Mouse (Mus musculus): ENCODE data around the gene Hcn1. TPM values are rescaled to one million over a fixed set of nuclear protein-coding genes. Genes with fewer than 3 reads are reported as not detected.

The Hcn1 gene
- polyA plus RNA-seq (2011; ENCODE audit: insufficient read depth, insufficient read length, low read depth, missing spikeins): 0.15 and 0.20 TPM in 2 replicates

GRCm38 (mm10) chr13:117602181-117602580 is at the start of gene Hcn1:
Gene Hcn1, plus strand, starts transcription at chr13:117602320.
- peak within 1 kb of the TSS; percentile 87 for H3K9ac ChIP-seq (ENCODE audit: low read depth, poor library complexity, severe bottlenecking)

GRCm38 (mm10) chr13:117567251-117567650 is 34.9 kb upstream of the Hcn1 start:
- no peak overlapping the region for H3K27ac ChIP-seq (ENCODE audit: insufficient read depth, low read length)
- TF ChIP-seq CTCF (IDR thresholded peaks at IDR 0.05; ENCODE audit: low read depth, low read length) (no peak), POLR2A (IDR thresholded peaks at IDR 0.05; ENCODE audit: insufficient read depth, low read length) (no peak), EP300 (IDR thresholded peaks at IDR 0.05; ENCODE audit: insufficient read depth, low read depth, low read length) (no peak)

More at GRCm38 (mm10) chr13:117602181-117602580, at the start of gene Hcn1:
- Histone ChIP-seq H3K27ac (ENCODE audit: insufficient read depth, low read length) (no peak within 1 kb of the TSS), H3K4me1 (ENCODE audit: control insufficient read depth, insufficient read depth, low read length) (no peaks in the 10 kb centered on the region), H3K9me3 (replicated peaks; ENCODE audit: control insufficient read depth, insufficient read depth, low read length, poor library complexity, severe bottlenecking) (peaks cover 9% of the 10 kb centered on the region; the same call in 1 of the 2 replicates), H3K4me3 (ENCODE audit: low read depth, low read length) (peak within 1 kb of the TSS; percentile 62), H3K27me3 (ENCODE audit: control insufficient read depth, insufficient read depth, low read length, poor library complexity, severe bottlenecking) (0 out of 2 replicates have a peak, but pooled peaks cover 2% of the 10 kb centered on the region), H3K36me3 (ENCODE audit: control insufficient read depth, insufficient read depth, low read length, poor library complexity, severe bottlenecking) (no peaks in the 10 kb centered on the region)
- TF ChIP-seq CTCF (IDR thresholded peaks at IDR 0.05; ENCODE audit: low read depth, low read length) (peak; percentile 40), EP300 (IDR thresholded peaks at IDR 0.05; ENCODE audit: insufficient read depth, low read depth, low read length) (no peak)

GRCm38 (mm10) chr13:117571747-117572146 is 30.4 kb upstream of the Hcn1 start:
- Histone ChIP-seq H3K4me3 (ENCODE audit: low read depth, low read length) (no peak overlapping the region), H3K9ac (ENCODE audit: low read depth, poor library complexity, severe bottlenecking) (no peak overlapping the region), H3K27ac (ENCODE audit: insufficient read depth, low read length) (no peak overlapping the region), H3K9me3 (replicated peaks; ENCODE audit: control insufficient read depth, insufficient read depth, low read length, poor library complexity, severe bottlenecking) (no peaks in the 10 kb centered on the region), H3K4me1 (ENCODE audit: control insufficient read depth, insufficient read depth, low read length) (no peaks in the 10 kb centered on the region), H3K36me3 (ENCODE audit: control insufficient read depth, insufficient read depth, low read length, poor library complexity, severe bottlenecking) (no peaks in the 10 kb centered on the region), H3K27me3 (ENCODE audit: control insufficient read depth, insufficient read depth, low read length, poor library complexity, severe bottlenecking) (no peaks in the 10 kb centered on the region)
- TF ChIP-seq CTCF (IDR thresholded peaks at IDR 0.05; ENCODE audit: low read depth, low read length) (no peak), POLR2A (IDR thresholded peaks at IDR 0.05; ENCODE audit: insufficient read depth, low read length) (no peak), EP300 (IDR thresholded peaks at IDR 0.05; ENCODE audit: insufficient read depth, low read depth, low read length) (no peak)

More at GRCm38 (mm10) chr13:117567251-117567650, 34.9 kb upstream of the Hcn1 start:
- no peaks in the 10 kb centered on the region for H3K9me3 ChIP-seq (replicated peaks; ENCODE audit: control insufficient read depth, insufficient read depth, low read length, poor library complexity, severe bottlenecking)
- no peaks in the 10 kb centered on the region for H3K36me3 ChIP-seq (ENCODE audit: control insufficient read depth, insufficient read depth, low read length, poor library complexity, severe bottlenecking)
- H3K4me3 ChIP-seq (ENCODE audit: low read depth, low read length): no peak overlapping the region
- H3K9ac ChIP-seq (ENCODE audit: low read depth, poor library complexity, severe bottlenecking): no peak overlapping the region
- no peaks in the 10 kb centered on the region for H3K4me1 ChIP-seq (ENCODE audit: control insufficient read depth, insufficient read depth, low read length)
- no peaks in the 10 kb centered on the region for H3K27me3 ChIP-seq (ENCODE audit: control insufficient read depth, insufficient read depth, low read length, poor library complexity, severe bottlenecking)

- Histone ChIP-seq H3K9ac (ENCODE audit: low read depth, poor library complexity, severe bottlenecking) (no peak overlapping the region), H3K9me3 (replicated peaks; ENCODE audit: control insufficient read depth, insufficient read depth, low read length, poor library complexity, severe bottlenecking) (no peaks in the 10 kb centered on the region), H3K4me3 (ENCODE audit: low read depth, low read length) (no peak overlapping the region), H3K36me3 (ENCODE audit: control insufficient read depth, insufficient read depth, low read length, poor library complexity, severe bottlenecking) (no peaks in the 10 kb centered on the region), H3K27ac (ENCODE audit: insufficient read depth, low read length) (no peak overlapping the region), H3K27me3 (ENCODE audit: control insufficient read depth, insufficient read depth, low read length, poor library complexity, severe bottlenecking) (no peaks in the 10 kb centered on the region), H3K4me1 (ENCODE audit: control insufficient read depth, insufficient read depth, low read length) (no peaks in the 10 kb centered on the region)
- TF ChIP-seq CTCF (IDR thresholded peaks at IDR 0.05; ENCODE audit: low read depth, low read length): no peak
- TF ChIP-seq POLR2A (IDR thresholded peaks at IDR 0.05; ENCODE audit: insufficient read depth, low read length): no peak
- TF ChIP-seq EP300 (IDR thresholded peaks at IDR 0.05; ENCODE audit: insufficient read depth, low read depth, low read length): no peak
Observed at GRCm38 (mm10) chr13:117594494-117595182, 7.5 kb upstream of the Hcn1 start.

DNA sequence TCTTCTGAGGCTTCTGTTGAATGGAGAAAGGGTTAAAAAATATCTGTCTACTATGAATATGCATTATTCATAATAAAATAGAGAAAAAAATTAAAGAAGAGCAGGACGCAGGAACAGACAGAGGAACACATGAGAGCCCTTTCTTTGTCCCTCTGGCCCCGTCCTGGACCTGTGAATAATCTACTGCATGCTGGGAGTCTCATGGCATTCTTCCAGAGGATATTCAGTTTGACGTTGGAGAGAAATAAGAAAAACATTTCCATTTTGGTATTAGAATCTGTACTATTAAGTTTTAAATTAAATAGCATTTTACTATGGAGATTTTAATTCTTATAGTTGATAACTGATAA is 7.0 kb upstream of the Hcn1 start:
- TF ChIP-seq EP300 (IDR thresholded peaks at IDR 0.05; ENCODE audit: insufficient read depth, low read depth, low read length) (no peak), CTCF (IDR thresholded peaks at IDR 0.05; ENCODE audit: low read depth, low read length) (no peak), POLR2A (IDR thresholded peaks at IDR 0.05; ENCODE audit: insufficient read depth, low read length) (no peak)
- Histone ChIP-seq H3K36me3 (ENCODE audit: control insufficient read depth, insufficient read depth, low read length, poor library complexity, severe bottlenecking) (no peaks in the 10 kb centered on the region), H3K9ac (ENCODE audit: low read depth, poor library complexity, severe bottlenecking) (no peak overlapping the region)

GRCm38 (mm10) chr13:117601331-117601965 is 672 bp upstream of the Hcn1 start:
- Histone ChIP-seq H3K27me3 (ENCODE audit: control insufficient read depth, insufficient read depth, low read length, poor library complexity, severe bottlenecking) (0 out of 2 replicates have a peak, but pooled peaks cover 2% of the 10 kb centered on the region), H3K4me3 (ENCODE audit: low read depth, low read length) (no peak overlapping the region), H3K4me1 (ENCODE audit: control insufficient read depth, insufficient read depth, low read length) (no peaks in the 10 kb centered on the region), H3K36me3 (ENCODE audit: control insufficient read depth, insufficient read depth, low read length, poor library complexity, severe bottlenecking) (no peaks in the 10 kb centered on the region), H3K9me3 (replicated peaks; ENCODE audit: control insufficient read depth, insufficient read depth, low read length, poor library complexity, severe bottlenecking) (peaks cover 9% of the 10 kb centered on the region; the same call in 1 of the 2 replicates), H3K9ac (ENCODE audit: low read depth, poor library complexity, severe bottlenecking) (no peak overlapping the region), H3K27ac (ENCODE audit: insufficient read depth, low read length) (no peak overlapping the region)
- TF ChIP-seq EP300 (IDR thresholded peaks at IDR 0.05; ENCODE audit: insufficient read depth, low read depth, low read length): no peak
- TF ChIP-seq POLR2A (IDR thresholded peaks at IDR 0.05; ENCODE audit: insufficient read depth, low read length): no peak
- TF ChIP-seq CTCF (IDR thresholded peaks at IDR 0.05; ENCODE audit: low read depth, low read length): no peak

More for the DNA sequence above, 7.0 kb upstream of the Hcn1 start:
- Histone ChIP-seq H3K27me3 (ENCODE audit: control insufficient read depth, insufficient read depth, low read length, poor library complexity, severe bottlenecking) (no peaks in the 10 kb centered on the region), H3K4me1 (ENCODE audit: control insufficient read depth, insufficient read depth, low read length) (no peaks in the 10 kb centered on the region), H3K9me3 (replicated peaks; ENCODE audit: control insufficient read depth, insufficient read depth, low read length, poor library complexity, severe bottlenecking) (no peaks in the 10 kb centered on the region), H3K27ac (ENCODE audit: insufficient read depth, low read length) (no peak overlapping the region), H3K4me3 (ENCODE audit: low read depth, low read length) (no peak overlapping the region)

All from ES-Bruce4 (cell line).